Mouse (Mus musculus) macrophage (primary cell): Measurements from ENCODE around the gene Ddx24. TPM values are rescaled to one million over a fixed set of nuclear protein-coding genes. Genes with fewer than 3 reads are reported as not detected.
A peak's percentile ranks its signal among the peaks of the same experiment; 100 is the strongest.

Experiments used
- H3K27ac ChIP-seq: fragments of 350-480 bp; formaldehyde crosslinking; 2 replicates; pipeline ENCODE4 v1.9.0; 2021
- H3K36me3 ChIP-seq: fragments of 350-480 bp; formaldehyde crosslinking; 2 replicates; pipeline ENCODE4 v1.9.0; 2021; ENCODE audit errors: inconsistent target
- H3K4me3 ChIP-seq: fragments of 350-480 bp; formaldehyde crosslinking; 2 replicates; pipeline ENCODE4 v1.9.0; 2021; ENCODE audit errors: inconsistent target
- H3K79me2 ChIP-seq: fragments of 350-480 bp; formaldehyde crosslinking; 2 replicates; pipeline ENCODE4 v1.9.0; 2021; ENCODE audit errors: inconsistent target
- WGBS: methylation state at CpG from one replicate; pipeline ENCODE4 v1.1.7; 2026; ENCODE audit warnings: inconsistent platforms; ENCODE audit not compliant: missing documents; 5-methylcytosine and 5-hydroxymethylcytosine counted together
- polyA plus RNA-seq: library from polyadenylated mRNA; stranded (reverse); fragments of 250-400 nt; gene quantifications from 3 replicates; pipeline ENCODE4 v1.2.4, GENCODE M21; 2018; ENCODE audit warnings: inconsistent platforms

Ddx24 gene
- polyA plus RNA-seq, 1 experiment from 2014 or later = 115 TPM

- 95% methylated on average over 9 of the region's 10 CpGs for WGBS
- H3K27ac ChIP-seq = no peak overlapping the region
These were observed 17.5 kb downstream of the Ddx24 start for GRCm38 (mm10) chr12:103408144-103408543.

GRCm38 (mm10) chr12:103407720-103408119 lies 17.9 kb downstream of the Ddx24 start, which contains the start of gene 9330161L09Rik:
Gene 9330161L09Rik (minus strand): TSS chr12:103407820.
- H3K27ac ChIP-seq = no peak within 1 kb of the TSS
- WGBS = 88% methylated on average over 4 of the region's 4 CpGs
- peaks cover 75% of the 10 kb centered on the region for H3K36me3 ChIP-seq
- no peak within 1 kb of the TSS for H3K4me3 ChIP-seq
- H3K79me2 ChIP-seq = no peaks in the 10 kb centered on the region

More at GRCm38 (mm10) chr12:103408144-103408543, 17.5 kb downstream of the Ddx24 start:
- no peaks in the 10 kb centered on the region for H3K79me2 ChIP-seq
- peaks cover 80% of the 10 kb centered on the region for H3K36me3 ChIP-seq
- H3K4me3 ChIP-seq = no peak overlapping the region

GRCm38 (mm10) chr12:103404131-103404530 lies 21.5 kb downstream of the Ddx24 start:
- no peak overlapping the region for H3K27ac ChIP-seq
- H3K4me3 ChIP-seq = no peak overlapping the region
- H3K79me2 ChIP-seq = no peaks in the 10 kb centered on the region
- H3K36me3 ChIP-seq = peaks cover 40% of the 10 kb centered on the region
- WGBS = 89% methylated on average over 17 of the region's 18 CpGs

GRCm38 (mm10) chr12:103396751-103397150 lies 28.9 kb downstream of the Ddx24 start:
- Histone ChIP-seq H3K27ac (no peak overlapping the region), H3K79me2 (no peaks in the 10 kb centered on the region), H3K36me3 (no peaks in the 10 kb centered on the region), H3K4me3 (no peak overlapping the region)
- 88% methylated on average over 7 of the region's 7 CpGs for WGBS

GRCm38 (mm10) chr12:103395486-103396275 lies 29.9 kb downstream of the Ddx24 start:
- Histone ChIP-seq H3K27ac (no peak overlapping the region), H3K36me3 (no peaks in the 10 kb centered on the region), H3K4me3 (no peak overlapping the region), H3K79me2 (no peaks in the 10 kb centered on the region)
- 87% methylated on average over 12 of the region's 12 CpGs for WGBS

GRCm38 (mm10) chr12:103393528-103393927 lies 32.1 kb downstream of the Ddx24 start:
- no peaks in the 10 kb centered on the region for H3K79me2 ChIP-seq
- no peak overlapping the region for H3K4me3 ChIP-seq
- H3K27ac ChIP-seq = no peak overlapping the region
- WGBS = 51% methylated on average over 6 of the region's 6 CpGs
- H3K36me3 ChIP-seq = no peaks in the 10 kb centered on the region

- Histone ChIP-seq H3K4me3 (no peak overlapping the region), H3K79me2 (no peaks in the 10 kb centered on the region), H3K27ac (no peak overlapping the region), H3K36me3 (no peaks in the 10 kb centered on the region)
- 93% methylated on average over 7 of the region's 7 CpGs for WGBS
These were observed 34.5 kb downstream of the Ddx24 start for GRCm38 (mm10) chr12:103391098-103391497.

GRCm38 (mm10) chr12:103389982-103390381 lies 35.6 kb downstream of the Ddx24 start:
- 34% methylated on average over 4 of the region's 4 CpGs for WGBS
- Histone ChIP-seq H3K79me2 (no peaks in the 10 kb centered on the region), H3K4me3 (no peak overlapping the region), H3K27ac (no peak overlapping the region), H3K36me3 (no peaks in the 10 kb centered on the region)

- WGBS = 85% methylated on average over 2 of the region's 2 CpGs
- H3K4me3 ChIP-seq = peak overlapping the region; percentile 34; the same call in 1 of the 2 replicates
- H3K27ac ChIP-seq = no peak overlapping the region
- H3K79me2 ChIP-seq = no peaks in the 10 kb centered on the region
- H3K36me3 ChIP-seq = no peaks in the 10 kb centered on the region
These were observed 36.3 kb downstream of the Ddx24 start for GRCm38 (mm10) chr12:103389348-103389727.

- Histone ChIP-seq H3K36me3 (no peaks in the 10 kb centered on the region), H3K4me3 (peak within 1 kb of the TSS; percentile 34), H3K79me2 (no peaks in the 10 kb centered on the region), H3K27ac (no peak within 1 kb of the TSS)
- 1% methylated on average over 58 of the region's 58 CpGs for WGBS
These were observed 36.9 kb downstream of the Ddx24 start, which contains the start of gene Otub2 for GRCm38 (mm10) chr12:103388505-103389347. Gene Otub2 (plus strand): TSS chr12:103388682.

- Histone ChIP-seq H3K79me2 (no peaks in the 10 kb centered on the region), H3K36me3 (no peaks in the 10 kb centered on the region), H3K27ac (no peak overlapping the region), H3K4me3 (no peak overlapping the region)
- 87% methylated on average over 4 of the region's 4 CpGs for WGBS
These were observed 45.4 kb downstream of the Ddx24 start for GRCm38 (mm10) chr12:103380226-103380625.

- WGBS = 53% methylated on average over 4 of the region's 4 CpGs
- no peak overlapping the region for H3K4me3 ChIP-seq
- H3K27ac ChIP-seq = no peak overlapping the region
- H3K36me3 ChIP-seq = no peaks in the 10 kb centered on the region
- H3K79me2 ChIP-seq = no peaks in the 10 kb centered on the region
These were observed 48.9 kb downstream of the Ddx24 start for GRCm38 (mm10) chr12:103376774-103377173.

GRCm38 (mm10) chr12:103376124-103376523 lies 49.5 kb downstream of the Ddx24 start:
- no peak overlapping the region for H3K27ac ChIP-seq
- H3K36me3 ChIP-seq = no peaks in the 10 kb centered on the region
- H3K4me3 ChIP-seq = no peak overlapping the region
- H3K79me2 ChIP-seq = no peaks in the 10 kb centered on the region
- 75% methylated on average over 5 of the region's 5 CpGs for WGBS

- no peaks in the 10 kb centered on the region for H3K79me2 ChIP-seq
- no peak overlapping the region for H3K27ac ChIP-seq
- no peaks in the 10 kb centered on the region for H3K36me3 ChIP-seq
- 82% methylated on average over 8 of the region's 8 CpGs for WGBS
- H3K4me3 ChIP-seq = no peak overlapping the region
These were observed 51.9 kb downstream of the Ddx24 start for GRCm38 (mm10) chr12:103373530-103374236.
